Mouse (Mus musculus) brown adipose tissue, adult 24 weeks (tissue): ENCODE measurements around the gene Gck. TPM values are rescaled to one million over a fixed set of nuclear protein-coding genes. Genes with fewer than 3 reads are reported as not detected.

Experiments
- H3K27ac ChIP-seq: fragments of 200-500 bp; replicated peaks from 2 replicates; pipeline ENCODE4 v1.5.1; 2012; ENCODE audit warnings: low read depth, mild to moderate bottlenecking, low read length
- H3K4me1 ChIP-seq: fragments of 200-500 bp; 2 replicates; pipeline ENCODE4 v1.6.1; 2012; ENCODE audit warnings: low read length, mixed read lengths; ENCODE audit not compliant: control insufficient read depth, insufficient read depth, insufficient read length
- H3K4me3 ChIP-seq: fragments of 200-500 bp; 2 replicates; pipeline ENCODE4 v1.5.1; 2012; ENCODE audit warnings: low read depth, mild to moderate bottlenecking, low read length, moderate library complexity; ENCODE audit not compliant: insufficient read depth
- polyA plus RNA-seq: library from polyadenylated mRNA; stranded (reverse); fragments of >200 nt; gene quantifications from 2 replicates; pipeline ENCODE4 v1.2.4, GENCODE M21; 2012; ENCODE audit not compliant: missing spikeins, insufficient read depth, insufficient read length

Gene Gck
- polyA plus RNA-seq, 1 experiment, result not detected

- no peak overlapping the region for H3K27ac ChIP-seq
- no peaks in the 10 kb centered on the region for H3K4me1 ChIP-seq
- H3K4me3 ChIP-seq, result no peak overlapping the region
Measured at GRCm38 (mm10) chr11:5973151-5973550, 23.3 kb upstream of the Gck start.

DNA sequence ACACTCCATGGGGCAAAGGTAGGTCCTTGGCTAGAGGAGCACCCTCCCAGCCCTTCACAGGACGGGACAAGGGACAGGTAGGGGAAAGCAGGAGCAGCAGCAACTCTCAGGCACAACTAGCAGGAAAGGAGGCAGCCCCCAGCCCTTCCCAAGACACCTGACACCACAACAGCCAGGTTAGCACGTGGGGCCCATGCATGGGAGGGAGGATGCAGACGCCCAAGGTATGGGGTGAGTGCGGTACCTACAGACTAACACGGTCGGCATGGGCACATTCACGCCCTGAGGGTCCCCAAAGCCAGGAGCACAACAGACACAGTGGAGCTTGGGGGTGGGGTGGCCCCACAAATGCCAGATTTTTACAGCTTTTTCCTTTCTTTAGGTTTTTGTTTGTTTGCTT, 21.3 kb upstream of the Gck start:
- Histone ChIP-seq H3K4me3 (no peak overlapping the region), H3K27ac (no peak overlapping the region), H3K4me1 (no peaks in the 10 kb centered on the region)

- H3K4me3 ChIP-seq, result no peak overlapping the region
- no peak overlapping the region for H3K27ac ChIP-seq
- no peaks in the 10 kb centered on the region for H3K4me1 ChIP-seq
Measured at GRCm38 (mm10) chr11:5968223-5968622, 18.3 kb upstream of the Gck start.

DNA sequence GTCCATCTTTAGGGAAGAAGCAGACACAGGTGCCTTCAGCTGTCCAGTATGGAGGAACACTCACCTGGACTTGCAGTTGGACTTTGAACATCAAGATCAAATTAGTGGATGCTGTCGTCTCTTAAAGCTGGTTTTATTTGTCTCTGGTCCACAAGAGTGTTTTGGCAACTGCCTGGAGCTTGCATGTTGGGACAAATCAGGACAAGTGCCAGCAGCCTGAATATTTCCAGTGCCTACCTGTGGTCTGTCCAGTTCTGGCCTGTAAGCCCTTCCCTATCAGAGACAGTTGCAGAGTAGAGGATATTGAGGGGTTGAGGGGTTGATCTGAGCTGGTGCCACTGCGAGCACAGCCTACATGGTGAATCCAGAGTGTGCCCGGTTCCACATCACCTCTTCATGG, 16.9 kb upstream of the Gck start:
- Histone ChIP-seq H3K4me3 (no peak overlapping the region), H3K27ac (no peak overlapping the region), H3K4me1 (no peaks in the 10 kb centered on the region)

DNA sequence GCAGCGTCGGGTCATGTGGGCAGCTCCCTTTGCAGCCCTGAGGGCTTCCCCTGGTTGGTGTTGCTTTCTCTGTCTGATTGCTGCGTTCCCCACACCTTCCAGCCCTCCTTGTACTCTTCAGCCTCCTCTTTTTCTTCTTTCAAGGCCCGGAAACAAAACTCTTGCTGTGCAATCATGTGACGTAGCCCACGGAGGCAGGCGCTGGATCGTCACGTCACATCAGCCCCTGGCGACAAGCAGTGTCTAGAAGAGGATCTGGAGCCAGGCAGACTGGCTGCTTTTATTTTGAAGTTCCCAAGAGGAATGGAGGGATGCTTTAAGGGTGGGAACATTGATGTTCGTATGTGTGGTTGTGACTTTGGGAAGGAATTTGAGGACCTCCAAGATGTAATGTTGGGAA, 16.0 kb upstream of the Gck start:
- no peaks in the 10 kb centered on the region for H3K4me1 ChIP-seq
- no peak overlapping the region for H3K27ac ChIP-seq
- no peak overlapping the region for H3K4me3 ChIP-seq

DNA sequence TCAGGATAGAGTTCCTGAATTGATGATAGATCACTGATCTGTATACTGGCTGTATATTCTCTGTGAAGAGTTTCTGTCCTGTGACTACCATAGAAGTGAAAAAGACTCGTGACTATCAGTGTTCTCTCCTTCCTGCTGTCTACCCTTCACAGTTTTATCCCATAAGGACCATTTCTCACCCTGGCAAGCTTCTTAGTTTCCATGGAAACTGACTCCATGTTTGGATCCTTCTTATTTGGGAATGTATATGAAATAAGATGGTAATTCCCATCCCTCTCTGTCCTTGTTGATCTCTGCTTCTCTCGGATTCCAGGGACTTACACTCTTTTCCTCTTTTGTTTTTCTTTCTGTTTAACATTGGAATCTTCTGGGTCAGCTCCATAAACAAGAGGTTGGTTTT, 10.2 kb upstream of the Gck start:
- H3K4me3 ChIP-seq, result no peak overlapping the region
- H3K27ac ChIP-seq, result no peak overlapping the region
- peaks cover 10% of the 10 kb centered on the region; the same call in 1 of the 2 replicates for H3K4me1 ChIP-seq

DNA sequence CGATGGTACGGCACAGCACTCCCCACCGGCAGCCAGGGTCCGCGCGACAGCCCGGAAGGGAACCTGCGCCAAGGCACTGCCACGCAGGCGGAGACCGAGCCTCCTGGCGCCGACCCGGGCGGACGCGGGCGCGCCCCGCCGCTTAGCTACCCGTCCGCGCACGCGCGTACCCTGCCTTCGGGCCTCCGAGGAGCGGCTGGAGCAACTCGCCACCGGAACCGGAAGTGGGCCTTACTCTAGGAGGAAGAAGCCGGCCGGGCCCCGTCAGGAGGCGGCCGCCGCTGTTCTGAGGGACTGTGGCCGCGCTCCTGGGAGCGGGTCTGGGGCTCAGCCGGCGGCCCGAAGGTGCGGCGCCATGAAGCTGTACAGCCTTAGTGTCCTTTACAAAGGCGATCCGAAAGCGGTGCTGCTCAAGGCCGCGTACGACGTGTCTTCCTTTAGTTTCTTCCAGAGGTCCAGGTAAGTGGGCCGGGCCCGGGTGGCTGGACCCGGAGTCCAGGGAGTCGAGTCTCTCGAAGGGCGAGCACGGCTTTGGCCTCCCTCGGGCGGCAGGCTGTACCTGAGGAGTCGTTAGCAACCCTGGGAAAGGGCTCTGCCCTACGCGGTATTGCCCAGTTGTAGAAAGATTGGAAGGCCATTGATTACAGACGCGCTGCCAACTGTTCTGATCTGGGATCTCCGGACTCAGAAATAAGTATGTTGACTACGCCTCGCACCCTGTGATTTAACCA, 5.8 kb upstream of the Gck start, which contains the start of gene Ykt6:
Gene Ykt6 (plus strand): TSS at position 148 of the 731 bp plus-strand sequence.
- peaks cover 13% of the 10 kb centered on the region; the same call in 1 of the 2 replicates for H3K4me1 ChIP-seq
- peak within 1 kb of the TSS; percentile 90 for H3K27ac ChIP-seq

DNA sequence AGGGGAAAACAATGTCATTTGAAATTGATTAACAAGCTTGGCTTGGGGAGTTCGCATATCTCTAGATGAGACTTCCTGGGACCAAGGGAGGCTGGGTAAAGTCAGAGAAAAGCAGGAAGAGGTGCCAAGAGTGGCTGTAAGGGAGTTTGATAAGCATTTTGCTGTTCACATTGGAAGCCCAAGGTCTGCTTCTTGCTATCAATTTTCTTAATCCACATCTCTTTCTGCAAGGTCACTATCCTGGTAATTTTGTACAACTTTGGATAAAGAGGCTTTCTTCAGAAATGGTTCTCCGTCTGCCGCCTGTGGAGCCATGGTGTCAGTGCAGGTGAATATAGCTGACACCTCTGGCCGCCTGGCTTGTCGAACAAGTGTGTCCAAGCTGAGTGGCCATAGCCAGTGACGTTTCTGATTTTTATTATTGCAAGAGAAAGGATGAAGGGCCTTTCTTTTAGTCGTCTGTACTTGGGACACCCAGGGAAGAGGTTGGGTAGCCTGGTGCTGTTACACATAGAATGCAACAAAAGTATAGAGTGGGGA, 5.2 kb upstream of the Gck start:
- Histone ChIP-seq H3K4me1 (peaks cover 13% of the 10 kb centered on the region; the same call in 1 of the 2 replicates), H3K27ac (peak overlapping the region; percentile 90), H3K4me3 (peak overlapping the region; percentile 79)

More for the DNA sequence above, 5.8 kb upstream of the Gck start, which contains the start of gene Ykt6:
- H3K4me3 ChIP-seq, result peak within 1 kb of the TSS; percentile 92

- Histone ChIP-seq H3K4me3 (no peak overlapping the region), H3K27ac (no peak overlapping the region), H3K4me1 (peaks cover 13% of the 10 kb centered on the region; the same call in 1 of the 2 replicates)
Measured at GRCm38 (mm10) chr11:5954435-5954834, 4.6 kb upstream of the Gck start.

GRCm38 (mm10) chr11:5953130-5953765, 3.4 kb upstream of the Gck start:
- Histone ChIP-seq H3K4me1 (peaks cover 13% of the 10 kb centered on the region; the same call in 1 of the 2 replicates), H3K27ac (no peak overlapping the region), H3K4me3 (no peak overlapping the region)

DNA sequence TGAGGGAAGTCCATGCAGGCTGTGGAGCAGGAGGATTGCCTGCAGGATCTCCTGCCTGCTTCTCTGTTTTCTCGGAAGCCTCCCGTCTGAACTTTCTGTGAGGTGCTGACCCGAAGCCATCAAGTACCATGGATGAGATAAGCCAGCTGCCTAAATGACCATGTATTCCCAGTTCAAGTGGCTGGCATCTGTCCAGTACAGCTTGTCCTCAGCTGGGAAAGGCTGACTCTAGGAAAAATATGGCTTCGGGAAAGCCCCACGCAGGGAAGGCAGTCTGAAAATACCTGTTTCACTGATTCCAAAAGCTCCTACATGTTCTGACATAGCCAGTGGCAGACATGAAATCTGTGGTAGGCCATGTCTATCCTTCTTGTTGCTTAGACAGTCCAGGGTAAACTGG, 2.6 kb upstream of the Gck start:
- no peak overlapping the region for H3K4me3 ChIP-seq
- H3K27ac ChIP-seq, result no peak overlapping the region
- peaks cover 11% of the 10 kb centered on the region; the same call in 1 of the 2 replicates for H3K4me1 ChIP-seq

DNA sequence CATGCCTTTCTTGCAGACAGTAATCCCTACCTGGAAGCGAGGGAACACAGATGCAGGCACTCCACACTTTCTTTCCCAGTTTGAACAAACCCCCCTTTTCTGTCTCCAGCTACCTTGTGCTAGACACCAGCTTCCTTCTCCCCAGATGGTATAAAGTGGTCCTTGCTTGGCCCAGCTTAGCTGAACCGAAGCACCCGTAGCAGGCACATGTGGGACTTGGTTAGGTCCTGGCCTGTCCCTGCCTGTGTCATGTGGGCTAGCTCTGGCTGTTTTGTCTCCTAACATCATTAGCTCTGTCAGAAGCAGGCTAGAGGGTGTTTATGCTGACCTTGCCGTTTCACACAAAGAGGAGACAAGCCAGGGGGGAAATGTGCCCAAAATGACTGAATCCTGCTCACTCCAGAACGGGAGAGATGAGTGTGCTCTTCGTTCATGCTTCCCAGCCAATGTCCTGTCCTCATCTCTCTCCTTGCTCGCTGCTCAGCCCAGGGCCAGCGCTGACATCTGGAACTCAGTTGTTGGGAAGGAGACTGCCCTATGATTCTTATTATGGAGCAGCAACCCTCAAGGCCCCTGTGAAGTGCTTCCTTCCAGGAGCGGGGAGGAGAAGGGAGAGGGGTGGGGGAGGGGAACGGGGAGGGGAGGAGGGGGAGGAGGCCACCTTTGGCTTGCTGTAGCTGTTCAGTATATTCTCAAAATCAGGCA, 1.2 kb downstream of the Gck start:
- Histone ChIP-seq H3K4me3 (no peak overlapping the region), H3K4me1 (no peaks in the 10 kb centered on the region), H3K27ac (no peak overlapping the region)

DNA sequence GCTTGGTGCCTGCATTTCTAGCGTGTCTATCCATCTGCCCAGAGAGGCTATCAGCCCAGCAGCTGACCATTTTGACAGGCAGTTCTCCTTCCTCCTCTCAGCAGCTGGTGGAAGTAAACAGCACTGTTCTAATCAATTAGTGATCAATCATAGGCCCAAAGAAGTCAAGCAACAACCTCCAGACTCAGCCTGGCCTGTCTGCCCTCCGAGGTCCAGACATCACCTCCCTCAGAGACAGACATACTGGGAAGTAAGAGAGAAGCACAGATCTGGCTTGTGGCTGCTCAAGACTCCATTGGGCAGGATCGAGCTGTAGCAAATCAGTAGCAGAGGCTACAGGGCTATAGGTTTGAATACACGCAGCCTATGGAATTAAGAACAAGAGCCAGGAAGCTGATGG, 2.1 kb downstream of the Gck start:
- H3K4me1 ChIP-seq, result no peaks in the 10 kb centered on the region
- H3K4me3 ChIP-seq, result no peak overlapping the region
- H3K27ac ChIP-seq, result no peak overlapping the region

- no peak overlapping the region for H3K27ac ChIP-seq
- no peaks in the 10 kb centered on the region for H3K4me1 ChIP-seq
- no peak overlapping the region for H3K4me3 ChIP-seq
Measured at GRCm38 (mm10) chr11:5945096-5945495, 4.8 kb downstream of the Gck start.

DNA sequence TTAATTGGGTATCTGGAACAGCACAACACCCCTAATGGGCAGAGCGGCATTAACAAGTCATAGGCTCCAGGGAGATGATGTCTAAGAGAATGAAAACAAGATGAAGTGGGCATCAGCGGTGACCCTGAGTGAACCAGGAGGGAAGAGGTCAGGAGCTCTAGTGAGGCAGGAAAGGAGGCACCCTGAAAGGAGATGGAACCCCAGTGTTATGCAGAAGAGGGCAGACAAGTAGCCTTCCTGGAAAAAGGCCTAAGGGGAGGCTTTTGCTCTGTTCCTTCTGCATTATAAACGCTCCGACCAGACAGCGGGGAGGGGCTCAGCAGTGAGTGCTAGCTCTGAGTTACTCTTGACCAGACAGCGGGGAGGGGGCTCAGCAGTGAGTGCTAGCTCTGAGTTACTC, 6.9 kb downstream of the Gck start:
- H3K4me1 ChIP-seq, result no peaks in the 10 kb centered on the region
- no peak overlapping the region for H3K4me3 ChIP-seq
- no peak overlapping the region for H3K27ac ChIP-seq
